8 mouse cellular contexts compared by ENCODE assay signal in the genomic region with DNA sequence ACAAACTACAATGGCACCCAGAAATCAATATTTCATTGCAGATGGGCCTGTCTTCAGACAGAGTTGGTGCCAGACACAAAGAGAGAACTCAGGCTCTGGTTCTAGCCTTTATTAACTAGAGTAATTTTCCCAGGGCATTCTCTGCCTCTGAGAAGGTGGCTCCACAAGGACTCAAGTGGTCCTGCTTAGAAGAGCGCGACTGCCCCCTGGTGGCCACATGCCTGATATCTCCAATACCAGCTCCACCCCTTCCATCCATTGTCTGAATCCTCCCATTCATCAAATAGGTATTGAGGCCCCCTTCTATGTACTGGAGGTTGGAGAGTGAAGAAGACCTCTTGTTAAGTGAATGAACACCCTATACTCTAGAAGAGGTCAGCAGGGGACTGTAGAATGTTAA.
DNase-seq lines count a peak whose midpoint lies in the region; ATAC-seq and TF ChIP-seq lines count a peak whose summit lies in the region.

No protein-coding gene starts in this region.

- peak; percentile 69 for TF ChIP-seq CTCF in E14TG2a.4 (conservative IDR thresholded peaks at IDR 0.05; ENCODE audit: low read length)

- ATAC-seq in forebrain, embryonic 11.5 days (replicated peaks; ENCODE audit: low FRiP score) = peak; percentile 85
- ATAC-seq in hematopoietic stem cell, adult 5-6 weeks (replicated peaks in 1 of 2; ENCODE audit: insufficient read depth in 1 of 2, low FRiP score in 2 of 2, low TSS enrichment in 1 of 2, low read depth in 1 of 2, poor library complexity in 2 of 2, severe bottlenecking in 2 of 2) = peak; percentile 92 to 97
- ATAC-seq in lung, embryonic 15.5 days (ENCODE audit: borderline replicate concordance, extremely low read depth, low FRiP score, low TSS enrichment) = peak; percentile 75

- H3K9ac ChIP-seq in forebrain, embryonic 11.5 days (ENCODE audit: low read length) = no peak overlapping the region
- H3K9ac ChIP-seq in lung, embryonic 15.5 days = no peak overlapping the region

- 0% methylated on average over 2 of the region's 2 CpGs for WGBS in forebrain, embryonic 11.5 days
- WGBS in lung, embryonic 15.5 days = 2% methylated on average over 2 of the region's 2 CpGs

- H3K4me1 ChIP-seq in E14TG2a.4 (replicated peaks; ENCODE audit: low read depth, low read length) = no peaks in the 10 kb centered on the region
- no peaks in the 10 kb centered on the region for H3K4me1 ChIP-seq in forebrain, embryonic 11.5 days (replicated peaks; ENCODE audit: control insufficient read depth, insufficient read depth, low read length)
- H3K4me1 ChIP-seq in lung, embryonic 15.5 days = no peaks in the 10 kb centered on the region

- no peaks in the 10 kb centered on the region for H3K9me3 ChIP-seq in E14TG2a.4 (ENCODE audit: low read length)
- no peaks in the 10 kb centered on the region for H3K9me3 ChIP-seq in forebrain, embryonic 11.5 days (ENCODE audit: control insufficient read depth, low read length)
- H3K9me3 ChIP-seq in lung, embryonic 15.5 days = no peaks in the 10 kb centered on the region

- peaks cover 2% of the 10 kb centered on the region; the same call in 1 of the 2 replicates for H3K27me3 ChIP-seq in E14TG2a.4 (ENCODE audit: insufficient read depth, low read length)
- no peaks in the 10 kb centered on the region for H3K27me3 ChIP-seq in forebrain, embryonic 11.5 days (ENCODE audit: control insufficient read depth, insufficient read depth, low read length)
- no peaks in the 10 kb centered on the region for H3K27me3 ChIP-seq in lung, embryonic 15.5 days

- H3K27ac ChIP-seq in forebrain, embryonic 11.5 days (ENCODE audit: low read depth, low read length) = no peak overlapping the region
- H3K27ac ChIP-seq in lung, embryonic 15.5 days = no peak overlapping the region

- no peaks in the 10 kb centered on the region for H3K36me3 ChIP-seq in E14TG2a.4 (ENCODE audit: insufficient read depth, low read length)
- H3K36me3 ChIP-seq in forebrain, embryonic 11.5 days (ENCODE audit: control insufficient read depth, insufficient read depth, low read length) = no peaks in the 10 kb centered on the region
- H3K36me3 ChIP-seq in lung, embryonic 15.5 days = no peaks in the 10 kb centered on the region

- no peak overlapping the region for H3K4me3 ChIP-seq in E14TG2a.4 (replicated peaks; ENCODE audit: low read length)
- H3K4me3 ChIP-seq in forebrain, embryonic 11.5 days (ENCODE audit: low read depth, low read length) = no peak overlapping the region
- H3K4me3 ChIP-seq in lung, embryonic 15.5 days = no peak overlapping the region

- DNase-seq in brain, adult 2 months (ENCODE audit: low read depth, low spot score) = peak; percentile 83
- peak; percentile 90 for DNase-seq in forebrain, embryonic 11.5 days (ENCODE audit: low spot score)
- DNase-seq in layer of hippocampus, adult 18-20 months (ENCODE audit: low spot score in 2 of 2) = peak; percentile 47 to 88
- DNase-seq in retina, adult 2 months (ENCODE audit: low read depth, low spot score) = peak; percentile 32
- peak; percentile 60 for DNase-seq in thymus, postnatal 25 days

- H3K4me2 ChIP-seq in forebrain, embryonic 11.5 days (ENCODE audit: low read depth, low read length, severe bottlenecking) = no peak overlapping the region
- H3K4me2 ChIP-seq in lung, embryonic 15.5 days = no peak overlapping the region

Comparison
In these comparisons a context has a peak if more than half of its experiments do, and no peak if none do; other contexts are left out.
1. DNase-seq: peak in every context shown above with its lines; median percentile 90 in forebrain, embryonic 11.5 days; 83 in brain, adult 2 months; 68 in layer of hippocampus, adult 18-20 months; 60 in thymus, postnatal 25 days; 32 in retina, adult 2 months.